Mouse (Mus musculus): ENCODE data around the gene Creg1. TPM values are rescaled to one million over a fixed set of nuclear protein-coding genes. Genes with fewer than 3 reads are reported as not detected.

Creg1 gene
- 32.9 and 37.0 TPM in 2 replicates for polyA plus RNA-seq (2015; fragmentation: Nextera tagmentation; extraction: Ambion mirVana)

DNA sequence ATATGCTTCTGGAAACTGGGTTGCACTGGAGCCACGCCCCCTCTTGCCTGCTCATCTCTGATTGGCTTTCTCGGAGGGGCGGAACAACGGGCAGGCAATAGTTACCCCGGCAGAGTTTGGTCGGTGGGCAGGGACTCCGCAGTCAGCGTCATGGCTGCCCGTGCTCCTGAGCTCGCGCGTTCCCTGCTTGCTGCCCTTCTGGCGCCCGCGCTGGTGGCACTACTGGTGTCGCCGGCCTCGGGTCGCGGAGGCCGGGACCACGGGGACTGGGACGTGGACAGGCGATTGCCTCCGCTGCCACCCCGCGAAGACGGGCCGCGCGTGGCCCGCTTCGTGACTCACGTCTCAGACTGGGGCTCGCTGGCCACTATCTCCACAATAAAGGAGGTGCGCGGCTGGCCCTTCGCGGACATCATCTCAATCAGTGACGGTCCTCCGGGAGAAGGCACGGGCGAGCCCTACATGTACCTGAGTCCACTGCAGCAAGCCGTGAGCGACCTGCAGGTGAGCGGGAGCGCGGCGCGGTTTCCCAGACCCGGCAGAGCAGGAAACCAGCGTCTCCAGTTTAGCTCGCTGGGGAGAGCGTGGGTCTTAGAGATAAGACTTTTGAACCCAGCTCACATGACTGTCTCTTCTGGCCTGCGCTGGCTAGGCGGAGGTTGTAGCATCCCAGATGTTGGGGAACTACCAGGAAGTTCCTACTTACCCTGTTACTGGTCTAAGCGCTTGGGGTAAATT lies at the start of gene Creg1:
Gene Creg1 (plus strand): TSS at position 112 of the 738 bp plus-strand sequence.
- WGBS, result under 1% methylated on average over 57 of the region's 57 CpGs
- H3K27ac ChIP-seq (replicated peaks), result peak within 1 kb of the TSS; percentile 56; the same call in 1 of the 2 replicates
- H3K4me3 ChIP-seq, result peak within 1 kb of the TSS; percentile 82
- peak within 1 kb of the TSS; percentile 83 for H3K4me2 ChIP-seq
- peaks cover 26% of the 10 kb centered on the region for H3K27me3 ChIP-seq
- peak within 1 kb of the TSS; percentile 80 for H3K9ac ChIP-seq
- no peaks in the 10 kb centered on the region for H3K9me3 ChIP-seq
- peak; percentile 99 for ATAC-seq (ENCODE audit: low read depth)
- no peaks in the 10 kb centered on the region for H3K36me3 ChIP-seq
- peaks cover 8% of the 10 kb centered on the region for H3K4me1 ChIP-seq (replicated peaks)

DNA sequence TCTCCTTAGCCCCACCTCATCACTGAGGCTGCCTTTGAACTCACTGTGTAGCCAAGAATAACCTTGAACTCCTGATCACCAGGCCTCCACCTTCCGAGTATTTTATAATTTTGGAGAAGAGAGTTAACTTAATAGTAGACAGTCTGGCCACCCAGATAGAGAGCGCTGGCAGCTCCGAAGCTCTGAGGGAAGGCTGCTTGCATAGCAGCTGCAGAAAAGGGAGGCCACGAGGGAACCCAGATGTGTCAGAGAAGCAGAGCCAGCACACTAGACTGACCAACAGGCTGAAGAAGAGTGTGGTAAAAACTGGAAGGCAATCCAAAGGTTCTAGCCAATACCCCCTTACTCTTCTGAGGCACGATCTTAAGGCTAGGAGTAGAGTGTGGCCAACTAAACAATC lies 49.7 kb upstream of the Creg1 start:
- Histone ChIP-seq H3K4me2 (no peak overlapping the region), H3K27me3 (peaks cover 15% of the 10 kb centered on the region), H3K4me3 (no peak overlapping the region), H3K36me3 (no peaks in the 10 kb centered on the region), H3K9me3 (no peaks in the 10 kb centered on the region), H3K4me1 (replicated peaks) (0 out of 2 replicates have a peak, but pooled peaks cover 2% of the 10 kb centered on the region), H3K27ac (replicated peaks) (no peak overlapping the region), H3K9ac (no peak overlapping the region)
- no peak for ATAC-seq (ENCODE audit: low read depth)
- WGBS, result 87% methylated on average over 5 of the region's 5 CpGs

DNA sequence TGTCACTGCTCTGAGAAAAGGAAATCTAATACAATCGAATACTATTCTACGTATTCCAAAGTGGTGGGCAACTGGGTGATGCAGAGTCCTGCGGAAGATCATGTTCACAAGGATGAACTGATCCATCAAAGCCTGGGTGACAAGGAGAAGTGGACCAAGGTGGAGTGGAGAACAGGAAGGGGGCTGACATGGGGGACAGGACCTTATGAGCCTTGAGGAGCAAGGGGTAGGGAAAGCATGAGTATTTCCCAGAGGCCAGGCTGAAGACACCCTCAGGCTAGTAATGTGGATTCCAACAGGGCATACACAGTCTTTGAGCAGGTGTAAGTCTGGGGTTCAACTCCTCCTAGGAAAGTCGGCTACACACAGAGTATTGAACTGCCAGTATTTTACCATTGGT lies 47.1 kb upstream of the Creg1 start:
- Histone ChIP-seq H3K27ac (replicated peaks) (no peak overlapping the region), H3K9ac (no peak overlapping the region), H3K4me1 (replicated peaks) (no peaks in the 10 kb centered on the region), H3K36me3 (no peaks in the 10 kb centered on the region), H3K4me3 (no peak overlapping the region), H3K9me3 (no peaks in the 10 kb centered on the region), H3K27me3 (no peaks in the 10 kb centered on the region), H3K4me2 (no peak overlapping the region)
- no peak for ATAC-seq (ENCODE audit: low read depth)
- WGBS, result 88% methylated on average over 4 of the region's 4 CpGs

DNA sequence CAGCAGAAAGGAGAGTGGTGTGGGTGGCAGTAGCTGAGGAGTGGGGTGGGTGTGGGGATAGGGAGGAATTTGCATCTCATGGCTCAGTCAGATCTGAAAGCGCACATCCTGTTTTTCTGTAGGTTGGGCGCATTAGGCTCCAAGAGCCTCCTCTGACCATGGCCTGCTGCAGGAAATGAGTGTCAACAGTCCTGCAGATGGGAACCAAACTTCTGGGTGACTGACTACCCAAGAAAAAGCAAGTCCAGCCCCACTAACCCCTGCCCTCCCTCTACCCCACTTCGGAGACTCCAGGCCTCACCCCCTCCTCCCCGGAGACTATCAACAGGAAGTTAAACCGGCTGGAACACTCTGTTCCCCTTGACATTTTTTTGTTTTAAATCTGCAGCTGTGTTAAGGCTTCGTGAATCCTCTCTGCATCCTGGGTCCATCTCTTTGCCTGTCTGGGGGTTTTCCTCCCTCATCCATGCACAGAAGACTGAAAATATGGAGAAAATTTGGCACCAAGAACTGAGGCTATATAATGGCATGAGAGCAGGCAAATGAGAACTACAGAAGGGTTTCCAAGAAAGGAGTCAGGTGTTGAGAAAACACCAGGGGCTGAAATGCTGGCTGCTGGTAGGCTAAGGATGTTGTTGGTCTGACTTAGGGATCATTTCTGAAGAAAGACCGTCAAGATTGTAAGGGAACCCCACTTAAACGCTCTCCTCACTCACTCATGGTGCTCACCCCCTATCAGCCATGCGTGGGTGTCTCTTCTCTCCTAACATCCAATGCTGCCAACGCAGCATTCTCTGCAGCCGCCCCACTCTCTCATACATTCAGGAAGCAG lies 45.6 kb upstream of the Creg1 start:
- 56% methylated on average over 11 of the region's 11 CpGs for WGBS

DNA sequence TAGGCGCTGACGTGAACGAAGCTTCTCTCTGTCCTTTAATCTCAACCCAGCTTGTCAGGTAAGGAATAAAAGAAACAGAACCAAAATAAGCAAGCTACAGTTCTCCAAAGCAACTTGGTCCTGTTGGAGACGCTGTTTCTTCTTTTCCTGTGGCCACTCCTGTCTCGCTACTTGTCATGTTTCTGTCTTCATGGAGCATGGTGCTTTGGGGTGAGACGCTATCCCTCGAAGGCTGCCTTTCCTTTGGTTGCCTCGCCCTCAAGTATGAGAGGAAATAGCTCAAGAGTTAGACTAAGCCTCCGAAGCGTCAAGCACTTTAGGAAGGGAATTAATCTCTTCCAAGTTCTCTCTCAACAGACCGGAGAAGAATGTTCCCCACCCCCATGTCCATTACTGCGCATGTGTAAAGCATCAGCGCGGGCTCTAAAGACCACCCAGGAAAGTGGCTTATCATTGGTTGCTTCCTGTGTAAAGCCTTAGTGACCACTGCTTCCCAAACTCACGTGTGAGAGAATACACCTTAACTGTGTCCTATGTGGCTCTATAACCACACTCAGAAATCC lies 44.9 kb upstream of the Creg1 start:
- H3K4me1 ChIP-seq (replicated peaks), result no peaks in the 10 kb centered on the region
- H3K27ac ChIP-seq (replicated peaks), result peak overlapping the region; percentile 59
- 0 out of 2 replicates have a peak overlapping the region, but pooled peaks have one; percentile 8 for H3K9ac ChIP-seq
- WGBS, result 80% methylated on average over 15 of the region's 15 CpGs
- H3K9me3 ChIP-seq, result no peaks in the 10 kb centered on the region
- no peak overlapping the region for H3K4me3 ChIP-seq
- no peaks in the 10 kb centered on the region for H3K36me3 ChIP-seq
- no peaks in the 10 kb centered on the region for H3K27me3 ChIP-seq
- ATAC-seq (ENCODE audit: low read depth), result no peak
- no peak overlapping the region for H3K4me2 ChIP-seq

More for the DNA sequence above, 45.6 kb upstream of the Creg1 start:
- Histone ChIP-seq H3K9me3 (no peaks in the 10 kb centered on the region), H3K27ac (replicated peaks) (peak overlapping the region; percentile 59), H3K4me2 (no peak overlapping the region), H3K4me3 (no peak overlapping the region), H3K27me3 (no peaks in the 10 kb centered on the region), H3K36me3 (no peaks in the 10 kb centered on the region), H3K9ac (0 out of 2 replicates have a peak overlapping the region, but pooled peaks have one; percentile 8), H3K4me1 (replicated peaks) (no peaks in the 10 kb centered on the region)
- no peak for ATAC-seq (ENCODE audit: low read depth)

DNA sequence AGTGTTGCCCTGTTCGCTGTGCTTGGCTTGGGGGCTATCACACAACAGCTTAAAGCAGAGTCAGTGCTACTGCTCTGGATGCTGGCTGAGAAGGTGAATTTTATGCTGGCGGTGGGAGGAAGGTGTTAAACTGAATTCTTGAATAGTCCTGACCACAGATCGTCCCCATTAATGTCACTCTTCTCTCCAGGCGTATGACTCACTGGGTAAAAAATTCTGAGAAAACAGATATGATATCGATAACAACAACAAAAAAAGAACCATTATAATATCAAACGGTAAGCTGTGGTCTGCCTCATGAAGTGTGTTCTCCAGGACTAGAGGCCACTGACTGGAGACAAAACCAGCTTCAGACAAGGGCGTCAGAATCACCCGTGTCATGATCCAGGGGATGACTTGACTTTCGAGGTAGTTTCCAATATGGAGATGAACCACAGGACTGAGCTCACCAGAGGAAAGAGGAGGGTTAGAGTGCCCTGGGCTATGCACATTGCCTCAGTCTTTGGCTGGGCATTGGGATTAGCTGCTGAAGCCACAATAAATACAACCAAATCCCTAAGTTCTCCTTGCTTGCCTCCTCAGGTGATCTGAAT lies 40.9 kb upstream of the Creg1 start:
- Histone ChIP-seq H3K36me3 (no peaks in the 10 kb centered on the region), H3K4me1 (replicated peaks) (no peaks in the 10 kb centered on the region), H3K4me2 (no peak overlapping the region), H3K9me3 (no peaks in the 10 kb centered on the region), H3K27me3 (no peaks in the 10 kb centered on the region), H3K9ac (no peak overlapping the region), H3K4me3 (no peak overlapping the region), H3K27ac (replicated peaks) (no peak overlapping the region)
- WGBS, result 89% methylated on average over 9 of the region's 9 CpGs
- ATAC-seq (ENCODE audit: low read depth), result no peak

DNA sequence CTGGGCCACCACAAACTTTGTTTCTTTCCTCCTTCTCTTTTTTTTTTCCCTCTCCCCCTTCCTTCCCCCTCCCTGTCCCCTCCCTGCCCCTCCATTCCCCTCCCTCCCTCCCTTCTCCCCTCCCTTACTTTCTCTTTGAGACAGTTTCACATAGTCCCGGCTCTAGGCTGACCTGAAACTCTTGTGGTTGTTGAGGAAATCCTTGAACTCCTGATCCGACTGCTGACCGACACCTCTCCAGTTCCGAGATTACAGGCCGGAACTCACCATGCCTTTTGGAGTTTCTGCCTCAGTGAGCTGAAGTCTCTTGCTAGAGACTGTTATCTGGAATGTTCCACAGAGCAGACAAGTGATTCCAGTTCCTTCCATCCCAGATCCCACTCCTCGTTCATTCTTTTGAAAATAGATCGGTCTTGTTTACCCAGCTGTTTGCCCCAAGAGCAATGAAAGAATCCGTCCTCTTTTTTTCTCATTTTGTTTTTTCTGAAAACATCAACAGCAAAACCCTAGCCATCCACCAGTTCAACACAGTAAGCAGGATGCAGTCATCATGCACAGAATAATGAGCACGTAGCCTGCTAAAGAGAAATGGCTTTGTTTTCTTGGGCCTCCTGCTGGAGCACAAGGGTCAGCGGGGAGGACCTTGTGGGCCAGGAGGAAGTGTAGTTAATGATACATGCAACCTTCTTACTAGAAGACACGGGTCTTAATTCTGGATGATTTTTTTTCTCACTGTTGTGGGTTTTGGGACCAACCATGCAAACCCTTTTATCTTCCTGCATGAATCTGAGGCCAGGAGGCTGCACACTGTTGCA lies 39.1 kb upstream of the Creg1 start:
- 63% methylated on average over 11 of the region's 11 CpGs for WGBS
- ATAC-seq (ENCODE audit: low read depth), result no peak

DNA sequence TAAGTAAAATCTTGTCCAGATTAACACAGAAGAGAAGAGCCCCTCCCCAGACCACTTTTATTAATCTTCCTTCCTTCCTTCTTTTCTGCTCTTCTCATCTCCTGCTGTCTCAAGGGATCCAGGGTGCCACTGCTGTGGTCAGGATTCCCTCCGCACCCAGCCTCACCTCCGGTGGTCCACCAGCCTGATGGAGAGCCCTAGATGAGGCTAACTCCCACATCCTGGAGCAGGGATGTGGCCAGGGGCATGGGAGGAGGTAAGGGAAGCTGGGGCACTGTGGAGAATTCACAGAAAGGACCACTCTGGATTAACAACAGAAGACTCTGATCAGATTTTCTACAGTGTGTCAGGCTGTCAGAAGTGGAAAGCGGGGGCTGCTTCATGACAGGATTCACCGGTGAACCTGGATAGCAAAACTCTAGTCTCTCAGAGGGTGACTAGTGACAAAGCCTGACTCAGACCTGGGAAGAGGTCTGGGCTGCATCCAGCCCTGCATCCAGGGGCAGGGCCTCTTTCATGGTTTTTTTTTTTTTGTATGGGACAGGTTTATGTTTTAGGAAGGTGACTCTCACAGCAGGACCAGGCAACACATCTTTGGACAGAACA lies 38.4 kb upstream of the Creg1 start:
- Histone ChIP-seq H3K36me3 (no peaks in the 10 kb centered on the region), H3K9ac (0 out of 2 replicates have a peak overlapping the region, but pooled peaks have one; percentile 17), H3K4me1 (replicated peaks) (no peaks in the 10 kb centered on the region), H3K4me3 (no peak overlapping the region), H3K4me2 (no peak overlapping the region), H3K27ac (replicated peaks) (peak overlapping the region; percentile 42; the same call in 1 of the 2 replicates), H3K27me3 (no peaks in the 10 kb centered on the region), H3K9me3 (no peaks in the 10 kb centered on the region)
- no peak for ATAC-seq (ENCODE audit: low read depth)
- 80% methylated on average over 4 of the region's 4 CpGs for WGBS

More for the DNA sequence above, 39.1 kb upstream of the Creg1 start:
- Histone ChIP-seq H3K27me3 (no peaks in the 10 kb centered on the region), H3K9ac (no peak overlapping the region), H3K4me1 (replicated peaks) (no peaks in the 10 kb centered on the region), H3K9me3 (no peaks in the 10 kb centered on the region), H3K27ac (replicated peaks) (peak overlapping the region; percentile 42; the same call in 1 of the 2 replicates), H3K4me3 (no peak overlapping the region), H3K4me2 (no peak overlapping the region), H3K36me3 (no peaks in the 10 kb centered on the region)

DNA sequence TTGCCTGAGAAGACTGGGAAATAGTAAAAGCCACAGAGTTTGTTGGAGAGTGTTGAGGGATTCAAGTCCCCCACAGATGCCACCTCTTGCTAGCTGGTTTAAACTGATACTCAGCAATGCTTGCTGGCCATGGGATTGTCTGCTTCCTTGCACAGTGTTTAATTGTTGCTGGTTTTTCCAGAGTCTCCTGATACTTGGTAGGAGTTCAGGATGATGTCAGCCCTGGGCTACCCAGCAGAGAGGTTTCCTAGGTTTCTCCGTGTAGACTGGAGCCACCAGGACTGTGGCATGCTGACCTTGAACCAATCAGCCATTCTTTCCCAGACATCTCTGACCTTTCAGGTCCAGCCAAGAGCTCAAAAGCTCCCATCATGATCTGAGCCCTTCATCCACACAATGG lies 36.6 kb upstream of the Creg1 start:
- H3K4me2 ChIP-seq, result no peak overlapping the region
- no peak overlapping the region for H3K4me3 ChIP-seq
- no peaks in the 10 kb centered on the region for H3K9me3 ChIP-seq
- no peak overlapping the region for H3K27ac ChIP-seq (replicated peaks)
- no peaks in the 10 kb centered on the region for H3K4me1 ChIP-seq (replicated peaks)
- no peaks in the 10 kb centered on the region for H3K36me3 ChIP-seq
- no peak overlapping the region for H3K9ac ChIP-seq
- ATAC-seq (ENCODE audit: low read depth), result no peak
- no peaks in the 10 kb centered on the region for H3K27me3 ChIP-seq
- 29% methylated on average over 1 of the region's 1 CpGs for WGBS

DNA sequence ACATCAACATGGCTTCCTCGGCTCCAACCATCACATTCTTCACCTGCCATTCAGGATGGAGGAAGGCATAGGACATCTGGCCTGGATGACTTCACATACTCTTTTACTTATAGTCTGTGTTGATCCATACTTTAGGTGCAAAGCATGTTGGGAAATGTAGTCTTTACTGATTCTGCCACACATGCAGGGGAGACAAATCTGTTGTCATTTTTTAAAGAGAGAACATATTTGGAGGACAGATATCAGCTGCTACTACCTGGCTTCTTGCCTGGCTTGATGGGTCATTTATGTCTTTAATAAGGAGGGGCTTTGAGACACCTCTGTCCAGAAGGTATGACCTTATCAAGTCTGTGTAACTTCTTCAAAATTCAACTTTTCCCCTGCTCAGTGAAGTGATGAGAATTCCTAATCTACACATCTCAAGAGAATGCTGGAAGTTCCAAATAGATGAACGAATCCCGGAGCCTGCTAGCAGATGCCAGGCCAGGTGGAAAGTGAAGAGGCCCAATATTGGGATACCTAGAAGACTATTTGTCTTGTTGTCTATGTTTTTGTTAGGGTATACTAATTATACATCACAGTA lies 35.4 kb upstream of the Creg1 start:
- Histone ChIP-seq H3K27ac (replicated peaks) (no peak overlapping the region), H3K9me3 (no peaks in the 10 kb centered on the region), H3K4me1 (replicated peaks) (no peaks in the 10 kb centered on the region), H3K4me2 (no peak overlapping the region), H3K36me3 (no peaks in the 10 kb centered on the region), H3K4me3 (no peak overlapping the region), H3K27me3 (no peaks in the 10 kb centered on the region), H3K9ac (no peak overlapping the region)
- WGBS, result 90% methylated on average over 3 of the region's 3 CpGs
- ATAC-seq (ENCODE audit: low read depth), result no peak

Measured in neural tube, embryonic 13.5 days (tissue).